Mouse (Mus musculus) lung, embryonic 14.5 days (tissue): ENCODE results near the gene Arap1. TPM values are rescaled to one million over a fixed set of nuclear protein-coding genes. Genes with fewer than 3 reads are reported as not detected.

Experiments
- ATAC-seq: fragments of 200-750 bp; cut with Nextera tagmentation; 2 replicates; pipeline ENCODE4 v1.8.0; 2017; ENCODE audit warnings: mild to moderate bottlenecking, moderate TSS enrichment, moderate library complexity; ENCODE audit not compliant: insufficient read depth
- DNase-seq: peaks from one replicate; pipeline ENCODE4 v3.0.0-alpha.2; 2015
- H3K27ac ChIP-seq: fragments of 300-500 bp; sonication (generic); 2 replicates; pipeline ENCODE4 v1.5.1; 2014; ENCODE audit warnings: low read depth, mild to moderate bottlenecking, moderate library complexity
- H3K27me3 ChIP-seq: fragments of 300-500 bp; sonication (generic); 2 replicates; pipeline ENCODE4 v1.6.1; 2014; ENCODE audit warnings: low read length, control low read depth; ENCODE audit not compliant: insufficient read depth
- H3K36me3 ChIP-seq: fragments of 300-500 bp; sonication (generic); 2 replicates; pipeline ENCODE4 v1.6.1; 2014; ENCODE audit warnings: control low read depth; ENCODE audit not compliant: insufficient read depth
- H3K4me1 ChIP-seq: fragments of 300-500 bp; sonication (generic); 2 replicates; pipeline ENCODE4 v1.6.1; 2014; ENCODE audit warnings: antibody characterized with exemption, control low read depth; ENCODE audit not compliant: insufficient read depth
- H3K4me2 ChIP-seq: fragments of 300-500 bp; sonication (generic); 2 replicates; pipeline ENCODE4 v1.6.1; 2014; ENCODE audit warnings: mild to moderate bottlenecking
- H3K4me3 ChIP-seq: fragments of 300-500 bp; sonication (generic); 2 replicates; pipeline ENCODE4 v1.5.1; 2014; ENCODE audit warnings: low read depth, low read length
- H3K9ac ChIP-seq: fragments of 300-500 bp; sonication (generic); 2 replicates; pipeline ENCODE4 v1.6.1; 2014
- H3K9me3 ChIP-seq: fragments of 300-500 bp; sonication (generic); 2 replicates; pipeline ENCODE4 v1.6.1; 2016; ENCODE audit warnings: low read depth, low read length, control low read depth
- CTCF ChIP-seq: IDR thresholded peaks from 2 replicates; pipeline ENCODE4 v1.5.1; 2016; ENCODE audit warnings: antibody characterized with exemption, low read depth
- WGBS: fragments of 180-500 bp; shearing (Covaris S2); extraction: QIAGEN DNeasy Blood & Tissue Kit; methylation state at CpG from one replicate; pipeline ENCODE4 v1.1.7; 2014; 5-methylcytosine and 5-hydroxymethylcytosine counted together
- polyA plus RNA-seq: library from polyadenylated mRNA; unstranded; fragments of >200 nt; fragmentation: Nextera tagmentation; extraction: Ambion mirVana; gene quantifications from 2 replicates; pipeline ENCODE4 v1.2.1, GENCODE M21; 2014

Gene Arap1
- polyA plus RNA-seq, 1 experiment from 2014 or later: 122 TPM

DNA sequence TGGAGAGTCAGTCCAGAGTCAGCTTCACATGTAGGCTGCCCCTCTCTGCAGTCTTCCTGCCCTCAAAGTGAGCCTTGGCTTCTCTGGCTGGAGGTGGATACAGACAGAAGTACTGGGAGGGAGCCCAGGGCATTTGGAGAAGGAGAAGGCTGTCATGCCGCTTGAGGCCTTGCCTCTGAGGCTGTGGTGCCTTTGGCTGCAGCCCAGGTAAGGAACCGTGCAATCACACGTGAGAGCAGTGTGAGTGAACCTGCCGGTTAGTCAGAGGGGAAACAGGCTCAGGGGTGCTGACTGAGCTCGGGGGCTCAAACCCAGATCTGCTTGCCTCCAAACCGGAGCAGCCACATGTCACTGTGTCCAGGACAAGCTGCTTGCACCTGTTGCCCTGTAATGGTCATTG lies 33.6 kb downstream of the Arap1 start:
- no peak overlapping the region for H3K4me2 ChIP-seq
- 74% methylated on average over 6 of the region's 6 CpGs for WGBS
- peaks cover 37% of the 10 kb centered on the region for H3K4me1 ChIP-seq

GRCm38 (mm10) chr7:101382378-101382777 lies 34.5 kb downstream of the Arap1 start:
- Histone ChIP-seq H3K4me1 (peaks cover 38% of the 10 kb centered on the region), H3K4me3 (no peak overlapping the region), H3K4me2 (no peak overlapping the region), H3K36me3 (peaks cover 9% of the 10 kb centered on the region; the same call in 1 of the 2 replicates), H3K27me3 (no peaks in the 10 kb centered on the region), H3K9ac (no peak overlapping the region), H3K27ac (no peak overlapping the region), H3K9me3 (no peaks in the 10 kb centered on the region)
- 67% methylated on average over 8 of the region's 8 CpGs for WGBS
- TF ChIP-seq CTCF: 0 out of 2 replicates have a peak, but pooled peaks have one; percentile 12
- ATAC-seq: no peak
- peak; percentile 24 for DNase-seq

More for the DNA sequence above, 33.6 kb downstream of the Arap1 start:
- Histone ChIP-seq H3K9me3 (no peaks in the 10 kb centered on the region), H3K4me3 (no peak overlapping the region), H3K36me3 (0 out of 2 replicates have a peak, but pooled peaks cover under 1% of the 10 kb centered on the region), H3K27ac (no peak overlapping the region), H3K9ac (no peak overlapping the region), H3K27me3 (no peaks in the 10 kb centered on the region)
- ATAC-seq (no peak), DNase-seq (no peak)
- no peak for TF ChIP-seq CTCF

DNA sequence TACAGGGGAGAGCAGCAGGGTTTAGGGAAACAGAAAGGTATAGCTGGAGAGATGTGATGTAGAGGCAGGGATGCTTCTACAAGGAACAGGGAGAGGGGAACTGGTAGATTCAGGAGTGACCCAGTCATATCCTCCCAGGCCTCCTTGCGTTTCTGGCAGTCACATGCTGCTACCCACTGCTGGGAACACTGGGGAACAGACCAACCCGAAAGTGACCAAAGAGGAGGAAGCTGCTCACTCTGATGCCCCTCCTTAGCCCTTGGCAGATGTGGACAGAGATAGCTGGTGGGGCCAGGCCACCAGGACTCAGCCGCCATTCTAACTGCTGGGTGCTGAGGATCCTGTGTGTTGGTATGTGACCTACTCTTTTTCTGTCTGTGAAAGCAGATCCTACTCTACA lies 35.9 kb downstream of the Arap1 start:
- no peak overlapping the region for H3K4me3 ChIP-seq
- TF ChIP-seq CTCF: no peak
- peaks cover 32% of the 10 kb centered on the region for H3K4me1 ChIP-seq
- no peak overlapping the region for H3K4me2 ChIP-seq
- H3K27me3 ChIP-seq: no peaks in the 10 kb centered on the region
- 78% methylated on average over 3 of the region's 3 CpGs for WGBS
- H3K27ac ChIP-seq: no peak overlapping the region
- no peaks in the 10 kb centered on the region for H3K9me3 ChIP-seq
- no peak overlapping the region for H3K9ac ChIP-seq
- ATAC-seq: no peak
- no peak for DNase-seq
- H3K36me3 ChIP-seq: peaks cover 20% of the 10 kb centered on the region

DNA sequence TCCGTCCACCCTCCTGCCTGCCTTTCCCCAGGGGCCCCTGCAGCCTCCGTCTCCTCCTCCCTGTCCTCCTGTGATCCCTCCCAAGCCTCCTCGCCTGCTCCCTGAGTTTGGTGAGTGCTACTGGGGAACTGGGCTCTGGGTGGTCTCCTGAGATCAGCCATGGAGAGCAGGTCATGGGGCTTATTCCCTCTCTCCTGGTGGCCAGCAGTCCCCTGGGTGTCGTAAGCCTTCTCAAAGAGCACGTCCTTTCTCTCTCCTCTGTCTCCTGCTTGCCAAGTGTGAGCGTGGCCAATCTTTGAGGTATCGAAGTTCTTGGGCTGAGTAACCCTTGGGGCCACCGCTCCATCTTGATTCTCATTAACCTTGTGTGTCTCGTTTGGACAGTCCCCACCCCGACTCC lies 37.1 kb downstream of the Arap1 start:
- H3K9me3 ChIP-seq: no peaks in the 10 kb centered on the region
- whole genome bisulfite sequencing: 41% methylated on average over 10 of the region's 10 CpGs
- peaks cover 29% of the 10 kb centered on the region for H3K36me3 ChIP-seq
- H3K4me1 ChIP-seq: peaks cover 26% of the 10 kb centered on the region
- no peak for DNase-seq
- H3K4me2 ChIP-seq: peak overlapping the region; percentile 48
- no peak for TF ChIP-seq CTCF
- no peak overlapping the region for H3K4me3 ChIP-seq
- no peaks in the 10 kb centered on the region for H3K27me3 ChIP-seq
- H3K9ac ChIP-seq: no peak overlapping the region
- ATAC-seq: no peak; the same call in 1 of the 2 replicates
- H3K27ac ChIP-seq: peak overlapping the region; percentile 87

DNA sequence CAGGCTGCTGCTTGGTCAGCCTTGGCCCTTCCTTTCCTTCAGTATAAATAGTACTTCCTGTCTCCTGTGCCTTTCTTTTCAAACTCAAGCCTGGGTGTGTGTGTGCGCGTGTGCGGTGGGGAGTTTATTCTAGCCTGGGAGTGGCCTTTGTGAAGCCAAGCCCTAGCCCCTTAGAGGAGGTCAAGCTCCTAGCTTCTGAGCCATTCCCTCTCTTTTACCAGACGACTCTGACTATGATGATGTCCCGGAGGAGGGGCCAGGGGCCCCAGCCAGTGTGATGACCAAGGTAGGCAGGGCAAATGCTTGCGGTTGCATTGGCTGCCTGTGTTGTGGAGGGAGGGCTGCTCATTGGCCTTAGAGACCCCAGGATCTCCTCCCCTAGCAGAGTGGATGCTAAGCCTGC lies 37.5 kb downstream of the Arap1 start:
- Histone ChIP-seq H3K27me3 (no peaks in the 10 kb centered on the region), H3K4me3 (no peak overlapping the region), H3K27ac (peak overlapping the region; percentile 87), H3K9me3 (no peaks in the 10 kb centered on the region), H3K9ac (no peak overlapping the region), H3K4me1 (peaks cover 25% of the 10 kb centered on the region), H3K36me3 (peaks cover 33% of the 10 kb centered on the region), H3K4me2 (peak overlapping the region; percentile 48)
- DNase-seq (peak; percentile 73), ATAC-seq (peak; percentile 55)
- TF ChIP-seq CTCF: no peak
- WGBS: 17% methylated on average over 6 of the region's 6 CpGs

GRCm38 (mm10) chr7:101385866-101386452 lies 38.1 kb downstream of the Arap1 start:
- Histone ChIP-seq H3K36me3 (peaks cover 38% of the 10 kb centered on the region), H3K4me2 (peak overlapping the region; percentile 48), H3K27me3 (no peaks in the 10 kb centered on the region), H3K9ac (no peak overlapping the region), H3K9me3 (no peaks in the 10 kb centered on the region), H3K4me3 (no peak overlapping the region), H3K27ac (peak overlapping the region; percentile 87), H3K4me1 (peaks cover 25% of the 10 kb centered on the region)
- TF ChIP-seq CTCF: no peak
- DNase-seq (peak; percentile 77), ATAC-seq (peak; percentile 64)
- 23% methylated on average over 10 of the region's 10 CpGs for WGBS

- no peak for ATAC-seq
- no peak overlapping the region for H3K4me3 ChIP-seq
- WGBS: 75% methylated on average over 6 of the region's 6 CpGs
- H3K9ac ChIP-seq: no peak overlapping the region
- H3K36me3 ChIP-seq: peaks cover 38% of the 10 kb centered on the region
- no peak overlapping the region for H3K4me2 ChIP-seq
- TF ChIP-seq CTCF: no peak
- H3K27me3 ChIP-seq: no peaks in the 10 kb centered on the region
- H3K4me1 ChIP-seq: peaks cover 38% of the 10 kb centered on the region
- no peak overlapping the region for H3K27ac ChIP-seq
- no peak for DNase-seq
- no peaks in the 10 kb centered on the region for H3K9me3 ChIP-seq
Observed at GRCm38 (mm10) chr7:101389256-101389655, 41.4 kb downstream of the Arap1 start.
